Mouse (Mus musculus) cortical plate, adult 2 months (tissue): ENCODE results near the gene Vmn1r158.
"Not testable (repeated sequence)": the region's sequence is repeated elsewhere in the genome, so short reads cannot be mapped to it uniquely, and the experiment has no call there.

Experiments
- CTCF ChIP-seq: fragments of 200-500 bp; IDR thresholded peaks from 2 replicates; pipeline ENCODE4 v1.5.1; 2011; ENCODE audit warnings: mild to moderate bottlenecking, control low read depth, low read length; ENCODE audit not compliant: insufficient read depth; ENCODE audit errors: extremely low read depth
- POLR2A ChIP-seq: fragments of 200-500 bp; IDR thresholded peaks from 2 replicates; pipeline ENCODE4 v1.6.1; 2011; ENCODE audit warnings: mild to moderate bottlenecking, low read length, control low read depth; ENCODE audit not compliant: insufficient read depth; ENCODE audit errors: extremely low read depth

DNA sequence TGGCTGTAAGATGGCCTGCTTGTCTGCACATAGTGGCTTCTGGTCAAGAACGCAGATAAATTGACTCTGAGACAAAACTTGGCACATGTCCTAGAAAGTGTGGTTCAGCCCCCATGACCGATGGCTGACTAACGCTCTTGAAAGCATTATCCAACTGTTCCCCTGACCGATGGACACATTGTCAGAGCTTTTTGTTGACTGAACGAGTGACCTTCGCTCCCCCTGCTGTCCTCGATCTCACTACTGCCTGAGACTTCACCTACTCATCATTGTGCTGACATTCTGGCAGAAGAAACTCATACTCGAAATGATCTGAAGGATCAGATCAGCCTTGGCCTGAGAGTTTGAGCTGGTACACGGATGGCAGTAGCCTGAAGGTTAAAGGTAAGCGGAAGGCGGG lies 14.6 kb downstream of the Vmn1r158 start:
- TF ChIP-seq POLR2A, CTCF: not testable (repeated sequence)
